Mouse (Mus musculus) brain, embryonic 14.5 days (tissue): ENCODE measurements around the gene Ptger2. TPM values are rescaled to one million over a fixed set of nuclear protein-coding genes. Genes with fewer than 3 reads are reported as not detected.

ENCODE experiments used
- DNase-seq: peaks from one replicate; pipeline ENCODE4 v3.0.0-alpha.2; 2011; ENCODE audit warnings: low read depth
- CTCF ChIP-seq: fragments of 200-500 bp; IDR thresholded peaks from 2 replicates; pipeline ENCODE4 v1.5.1; 2012; ENCODE audit warnings: inconsistent platforms, mild to moderate bottlenecking, moderate library complexity, borderline replicate concordance; ENCODE audit not compliant: insufficient read depth, insufficient read length; ENCODE audit errors: extremely low read depth
- POLR2A ChIP-seq: fragments of 200-500 bp; IDR thresholded peaks from 2 replicates; pipeline ENCODE4 v1.6.1; 2012; ENCODE audit warnings: mild to moderate bottlenecking, inconsistent platforms, borderline replicate concordance; ENCODE audit not compliant: poor library complexity, insufficient read depth, insufficient read length, severe bottlenecking; ENCODE audit errors: extremely low read depth
- polyA plus RNA-seq: library from polyadenylated mRNA; depleted of rRNA; stranded (reverse); fragments of >200 nt; gene quantifications from 2 replicates; pipeline ENCODE4 v1.2.3, GENCODE M21; 2012; rRNA removed

Ptger2 gene
- polyA plus RNA-seq, result 0.35 and 0.57 TPM in 2 replicates

GRCm38 (mm10) chr14:44987674-44988355, at the start of gene Ptger2:
Gene Ptger2, plus strand, starts transcription at chr14:44988195.
- DNase-seq, result peak; percentile 57

GRCm38 (mm10) chr14:44960746-44961145, 27.2 kb upstream of the Ptger2 start:
- no peak for TF ChIP-seq CTCF
- TF ChIP-seq POLR2A, result no peak
- DNase-seq, result peak; percentile 66

- DNase-seq, result peak; percentile 41
- peak; percentile 50; the same call in 1 of the 2 replicates for TF ChIP-seq CTCF
Observed at GRCm38 (mm10) chr14:44977278-44977677, 10.7 kb upstream of the Ptger2 start.

- peak; percentile 5 for DNase-seq
Observed at GRCm38 (mm10) chr14:44979887-44980286, 8.1 kb upstream of the Ptger2 start.

GRCm38 (mm10) chr14:44981490-44981889, 6.5 kb upstream of the Ptger2 start:
- peak; percentile 74 for DNase-seq
- TF ChIP-seq CTCF (peak; percentile 53; the same call in 1 of the 2 replicates), POLR2A (no peak)

More at GRCm38 (mm10) chr14:44979887-44980286, 8.1 kb upstream of the Ptger2 start:
- TF ChIP-seq POLR2A (no peak), CTCF (peak; percentile 36; the same call in 1 of the 2 replicates)

GRCm38 (mm10) chr14:44984106-44984505, 3.9 kb upstream of the Ptger2 start:
- DNase-seq, result no peak
- no peak for TF ChIP-seq POLR2A
- no peak for TF ChIP-seq CTCF

GRCm38 (mm10) chr14:44986248-44986647, 1.7 kb upstream of the Ptger2 start:
- DNase-seq, result no peak
- TF ChIP-seq CTCF (no peak), POLR2A (no peak)

- TF ChIP-seq CTCF, result no peak
- TF ChIP-seq POLR2A, result no peak
Observed at GRCm38 (mm10) chr14:44988456-44989016, 541 bp downstream of the Ptger2 start.

GRCm38 (mm10) chr14:44989017-44989721, 1.2 kb downstream of the Ptger2 start:
- TF ChIP-seq POLR2A (no peak), CTCF (no peak)

More at GRCm38 (mm10) chr14:44988456-44989016, 541 bp downstream of the Ptger2 start:
- peak; percentile 35 for DNase-seq

GRCm38 (mm10) chr14:44989751-44990150, 1.8 kb downstream of the Ptger2 start:
- TF ChIP-seq POLR2A, result no peak
- TF ChIP-seq CTCF, result no peak
- DNase-seq, result no peak

More at GRCm38 (mm10) chr14:44989017-44989721, 1.2 kb downstream of the Ptger2 start:
- DNase-seq, result peak; percentile 58

GRCm38 (mm10) chr14:44994337-44994736, 6.3 kb downstream of the Ptger2 start:
- no peak for TF ChIP-seq CTCF
- DNase-seq, result no peak
